23 mouse cellular contexts compared by ENCODE assay signal in genomic region chr12:40023918-40024317, GRCm38 (mm10). TPM values are rescaled to one million over a fixed set of nuclear protein-coding genes. Genes with fewer than 3 reads are reported as not detected.
DNase-seq lines count a peak whose midpoint lies in the region; ATAC-seq and TF ChIP-seq lines count a peak whose summit lies in the region.
"Had no signal": no experiment of that assay in that cellular context is flagged by ENCODE, and none has a peak within 500 bp of the region (broad histone marks: within the 10 kb centered on the region; RNA-seq: fewer than 3 reads in every experiment).

No protein-coding gene starts in this region.

- no peak for TF ChIP-seq RAD21 in MEL (IDR thresholded peaks at IDR 0.05; ENCODE audit: low read depth, low read length)

- WGBS in liver, adult 2 months, result 58% methylated on average over 2 of the region's 2 CpGs
- WGBS in intestine, embryonic 16.5 days, result 56% methylated on average over 2 of the region's 2 CpGs

- H3K36me3 ChIP-seq in liver, adult 2 months (ENCODE audit: control insufficient read depth, insufficient read depth, low read length), result no peaks in the 10 kb centered on the region
- peaks cover 0 to 39% of the 10 kb centered on the region in 2 experiments; a peak in 2 of 4 replicates for H3K36me3 ChIP-seq in MEL (ENCODE audit: control insufficient read depth in 1 of 2, insufficient read depth in 2 of 2, low read length in 2 of 2)
- no peaks in the 10 kb centered on the region for H3K36me3 ChIP-seq in intestine, embryonic 16.5 days (ENCODE audit: control insufficient read depth, insufficient read depth, low read length)
- H3K36me3 ChIP-seq: heart, embryonic 12.5 days; heart, embryonic 15.5 days; hindbrain, embryonic 10.5 days; hindbrain, embryonic 13.5 days had no signal

- no peak overlapping the region for H3K27ac ChIP-seq in liver, adult 2 months (replicated peaks; ENCODE audit: insufficient read depth, low read depth, low read length)
- H3K27ac ChIP-seq in MEL (ENCODE audit: control insufficient read depth, low read depth, low read length), result no peak overlapping the region; the same call in 1 of the 2 replicates
- H3K27ac ChIP-seq in intestine, embryonic 16.5 days (ENCODE audit: low read length), result no peak overlapping the region
- H3K27ac ChIP-seq: heart, embryonic 15.5 days; hindbrain, embryonic 10.5 days; hindbrain, embryonic 13.5 days had no signal

- peaks cover 14% of the 10 kb centered on the region for H3K4me1 ChIP-seq in liver, adult 2 months (ENCODE audit: control insufficient read depth, insufficient read depth, low read length)
- peaks cover 18 to 27% of the 10 kb centered on the region in 2 experiments for H3K4me1 ChIP-seq in MEL (ENCODE audit: control insufficient read depth in 1 of 2, insufficient read depth in 2 of 2, low read length in 2 of 2)
- peaks cover 3% of the 10 kb centered on the region; the same call in 1 of the 2 replicates for H3K4me1 ChIP-seq in intestine, embryonic 16.5 days (ENCODE audit: control insufficient read depth, insufficient read depth, low read length)
- H3K4me1 ChIP-seq: hindbrain, embryonic 13.5 days had no signal

- no peak overlapping the region for H3K9ac ChIP-seq in liver, adult 2 months (ENCODE audit: low read depth, low read length)
- no peak overlapping the region for H3K9ac ChIP-seq in MEL (ENCODE audit: control insufficient read depth, low read depth, low read length, poor library complexity, severe bottlenecking)
- no peak overlapping the region for H3K9ac ChIP-seq in intestine, embryonic 16.5 days (ENCODE audit: low read depth, low read length)
- H3K9ac ChIP-seq: forebrain, postnatal 0 days; heart, embryonic 12.5 days; heart, embryonic 15.5 days; hindbrain, embryonic 13.5 days had no signal

- H3K4me2 ChIP-seq in intestine, embryonic 16.5 days (ENCODE audit: low read depth, low read length), result no peak overlapping the region
- H3K4me2 ChIP-seq: heart, embryonic 12.5 days; heart, embryonic 15.5 days; hindbrain, embryonic 13.5 days had no signal

- peak; percentile 74 for ATAC-seq in intestine, embryonic 16.5 days
- ATAC-seq: forebrain, embryonic 14.5 days; forebrain, postnatal 0 days; hindbrain, embryonic 16.5 days had no signal

- no peaks in the 10 kb centered on the region for H3K9me3 ChIP-seq in MEL (replicated peaks; ENCODE audit: insufficient read depth, low read length)
- no peaks in the 10 kb centered on the region for H3K9me3 ChIP-seq in intestine, embryonic 16.5 days (ENCODE audit: control insufficient read depth, low read length)
- H3K9me3 ChIP-seq: heart, embryonic 12.5 days; heart, embryonic 15.5 days; hindbrain, embryonic 10.5 days; hindbrain, embryonic 13.5 days had no signal

- peak; percentile 14 to 30; a peak in 2 of 4 replicates for TF ChIP-seq EP300 in MEL (IDR thresholded peaks at IDR 0.05; ENCODE audit: low read depth in 1 of 2, low read length in 2 of 2)

- no peak overlapping the region for H3K4me3 ChIP-seq in liver, adult 2 months (ENCODE audit: insufficient read depth, low read depth, low read length)
- no peak overlapping the region for H3K4me3 ChIP-seq in MEL (ENCODE audit: control insufficient read depth in 1 of 2, insufficient read depth in 1 of 2, low read depth in 2 of 2, low read length in 2 of 2)
- no peak overlapping the region for H3K4me3 ChIP-seq in intestine, embryonic 16.5 days (ENCODE audit: low read length)
- H3K4me3 ChIP-seq: heart, embryonic 12.5 days; heart, embryonic 15.5 days; hindbrain, embryonic 10.5 days; hindbrain, embryonic 13.5 days had no signal

- no peak for TF ChIP-seq CTCF in liver, adult 2 months (IDR thresholded peaks at IDR 0.05; ENCODE audit: low read depth, low read length)
- TF ChIP-seq CTCF in MEL (IDR thresholded peaks at IDR 0.05 in 2 of 3, conservative IDR thresholded peaks at IDR 0.05 in 1 of 3; ENCODE audit: control insufficient read depth in 1 of 3, insufficient read depth in 1 of 3, low read depth in 2 of 3, low read length in 3 of 3, poor library complexity in 1 of 3, severe bottlenecking in 1 of 3), result no peak

- no peak for TF ChIP-seq POLR2A in liver, adult 2 months (IDR thresholded peaks at IDR 0.05; ENCODE audit: extremely low read depth, insufficient read depth, low read length)
- TF ChIP-seq POLR2A in MEL (IDR thresholded peaks at IDR 0.05; ENCODE audit: control insufficient read depth in 1 of 2, insufficient read depth in 1 of 2, low read depth in 1 of 2, low read length in 2 of 2, poor library complexity in 1 of 2), result no peak

- no peaks in the 10 kb centered on the region for H3K27me3 ChIP-seq in liver, adult 2 months (ENCODE audit: control insufficient read depth, insufficient read depth, low read length)
- H3K27me3 ChIP-seq in MEL (ENCODE audit: control insufficient read depth in 1 of 2, insufficient read depth in 2 of 2, low read length in 2 of 2), result no peaks in the 10 kb centered on the region
- H3K27me3 ChIP-seq in intestine, embryonic 16.5 days (replicated peaks; ENCODE audit: control insufficient read depth, insufficient read depth, low read length), result no peaks in the 10 kb centered on the region
- H3K27me3 ChIP-seq: heart, embryonic 15.5 days; hindbrain, embryonic 13.5 days; Patski had no signal

- no peaks in the 10 kb centered on the region; the same call in 1 of the 2 replicates for H3K79me2 ChIP-seq in liver, adult 2 months (ENCODE audit: control insufficient read depth, insufficient read depth, low read length)
- H3K79me2 ChIP-seq in MEL (ENCODE audit: control insufficient read depth, insufficient read depth, low read length, poor library complexity), result no peaks in the 10 kb centered on the region

- DNase-seq in liver, adult 2 months (ENCODE audit: extremely low read depth, low read depth, low spot score), result peak; percentile 69
- DNase-seq in liver (no peak), MEL (ENCODE audit: low read depth, low spot score) (peak; percentile 39)
- no peak for DNase-seq in layer of hippocampus, adult 9-10 months (ENCODE audit: low spot score)
- DNase-seq in layer of hippocampus, postnatal 14 days (ENCODE audit: low spot score in 2 of 2), result no peak
- DNase-seq: adrenal gland, postnatal 10 days; adrenal gland, postnatal 36 days; cerebellum, adult 18-20 months; cerebellum, adult 9-10 months; cerebellum, postnatal 14 days; forebrain, postnatal 0 days; gastrocnemius, postnatal 25 days; heart, adult 18-20 months; heart, postnatal 10 days; heart, postnatal 36 days had no signal

TF ChIP-seq in MEL, 35 proteins besides CTCF, POLR2A, EP300 and RAD21:
- TF ChIP-seq GABPA (IDR thresholded peaks at IDR 0.05; ENCODE audit: low read depth, low read length), result no peak
- peak; percentile 42; the same call in 1 of the 2 replicates for TF ChIP-seq GATA1 (IDR thresholded peaks at IDR 0.05; ENCODE audit: low read depth, low read length)
- peak; percentile 44; the same call in 1 of the 2 replicates for TF ChIP-seq ETS1 (IDR thresholded peaks at IDR 0.05; ENCODE audit: low read depth, low read length)
TF ChIP-seq in MEL: peak in this region for 2.

RNA-seq across cellular contexts. Expression of gene Arl4a, which starts 13.9 kb away (rescaled TPM):
- 12.4 and 16.9 TPM in 2 replicates for total RNA-seq in liver, adult 2 months (2014; rRNA removed)
- polyA plus RNA-seq in liver, adult 2 months (2012; rRNA removed), result 7.3 and 9.0 TPM in 2 replicates
- total RNA-seq in MEL (2012; rRNA removed), result 26.9 and 29.8 TPM in 2 replicates
- 10 to 100 TPM in 1 of 2 experiments, not detected in 1; 25.6 TPM for polyA plus RNA-seq in MEL (2012; ENCODE audit: insufficient read depth in 1 of 2, insufficient read length in 2 of 2, low read depth in 1 of 2, low replicate concordance in 2 of 2, missing spikeins in 1 of 2)
- 75.1 and 75.4 TPM in 2 replicates for polyA plus RNA-seq in intestine, embryonic 16.5 days (2015; fragmentation: Nextera tagmentation; extraction: Ambion mirVana)
- total RNA-seq in layer of hippocampus, postnatal 14 days (2021), result 10 to 100 TPM; 37.3 to 37.5 TPM

Comparison
In these comparisons a context has a peak if more than half of its experiments do, and no peak if none do; other contexts are left out.
1. DNase-seq: peak in liver, adult 2 months (single experiment) and MEL (single experiment); none in liver (single experiment), layer of hippocampus, adult 9-10 months (single experiment) and layer of hippocampus, postnatal 14 days (0 of 2).